Mouse (Mus musculus): ENCODE data around the gene Gm20604. TPM values are rescaled to one million over a fixed set of nuclear protein-coding genes. Genes with fewer than 3 reads are reported as not detected.

Gene Gm20604
- polyA plus RNA-seq, 1 experiment from 2014 or later = 34.1 TPM

GRCm38 (mm10) chr12:102705906-102706640, 52.4 kb downstream of the Gm20604 start:
- H3K4me2 ChIP-seq (replicated peaks; ENCODE audit: low read depth, low read length) = peak overlapping the region; percentile 84
- no peaks in the 10 kb centered on the region for H3K36me3 ChIP-seq (ENCODE audit: control insufficient read depth, insufficient read depth, low read length)
- H3K9ac ChIP-seq (ENCODE audit: low read depth, low read length) = peak overlapping the region; percentile 80; the same call in 1 of the 2 replicates
- H3K4me1 ChIP-seq (replicated peaks; ENCODE audit: control insufficient read depth, insufficient read depth, low read length) = peaks cover 9% of the 10 kb centered on the region
- peak overlapping the region; percentile 77; the same call in 1 of the 2 replicates for H3K4me3 ChIP-seq (ENCODE audit: low read depth, low read length)
- 82% methylated on average over 6 of the region's 6 CpGs for WGBS
- ATAC-seq (ENCODE audit: low FRiP score) = no peak
- H3K27ac ChIP-seq (ENCODE audit: low read depth, low read length) = peak overlapping the region; percentile 3; the same call in 1 of the 2 replicates
- no peaks in the 10 kb centered on the region for H3K9me3 ChIP-seq (ENCODE audit: control insufficient read depth, low read length)
- H3K27me3 ChIP-seq (ENCODE audit: control insufficient read depth, insufficient read depth, low read length) = no peaks in the 10 kb centered on the region
- no peak for DNase-seq (ENCODE audit: low spot score)

DNA sequence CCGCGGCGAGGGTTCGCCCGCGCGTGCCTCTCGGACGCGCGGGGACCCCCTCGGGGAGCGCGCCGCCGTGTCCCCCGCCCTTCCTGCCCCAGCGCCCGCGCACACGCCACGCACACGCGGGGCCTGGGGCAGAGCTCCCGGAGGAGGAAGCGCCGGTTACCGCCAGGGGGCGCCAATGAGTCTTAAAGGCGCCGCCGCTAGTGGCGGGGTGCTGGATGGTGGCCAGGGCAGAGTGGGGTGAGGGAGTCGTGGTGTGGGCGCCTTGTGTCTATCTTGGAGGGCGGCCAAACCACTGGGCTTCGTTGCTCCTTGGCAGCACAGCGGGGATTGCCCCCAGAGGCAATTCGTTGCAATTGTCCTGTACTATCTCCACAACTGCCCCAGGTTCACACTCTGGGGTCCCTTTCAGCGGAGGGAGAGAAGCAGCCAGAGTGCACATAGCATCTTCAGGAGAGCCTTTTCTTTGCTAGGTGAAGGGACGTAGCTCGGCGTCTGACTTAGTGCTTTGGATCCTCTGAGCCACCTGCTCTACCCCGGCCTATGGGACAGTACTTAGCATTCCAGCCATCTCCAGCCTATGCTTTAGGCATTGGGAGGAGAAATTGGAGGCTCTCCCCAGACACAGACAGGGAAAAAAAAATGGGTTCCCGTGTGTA, 53.1 kb downstream of the Gm20604 start:
- Histone ChIP-seq H3K9ac (ENCODE audit: low read depth, low read length) (peak overlapping the region; percentile 80), H3K9me3 (ENCODE audit: control insufficient read depth, low read length) (no peaks in the 10 kb centered on the region), H3K27ac (ENCODE audit: low read depth, low read length) (peak overlapping the region; percentile 79), H3K4me3 (ENCODE audit: low read depth, low read length) (peak overlapping the region; percentile 77), H3K4me1 (replicated peaks; ENCODE audit: control insufficient read depth, insufficient read depth, low read length) (peaks cover 9% of the 10 kb centered on the region), H3K4me2 (replicated peaks; ENCODE audit: low read depth, low read length) (peak overlapping the region; percentile 84), H3K27me3 (ENCODE audit: control insufficient read depth, insufficient read depth, low read length) (no peaks in the 10 kb centered on the region), H3K36me3 (ENCODE audit: control insufficient read depth, insufficient read depth, low read length) (no peaks in the 10 kb centered on the region)
- peak; percentile 84 for ATAC-seq (ENCODE audit: low FRiP score)
- DNase-seq (ENCODE audit: low spot score) = peak; percentile 94
- 2% methylated on average over 44 of the region's 45 CpGs for WGBS

GRCm38 (mm10) chr12:102704457-102705198, 53.8 kb downstream of the Gm20604 start, which contains the start of gene Itpk1:
Itpk1 (minus strand) TSS chr12:102704930.
- H3K27ac ChIP-seq (ENCODE audit: low read depth, low read length) = peak within 1 kb of the TSS; percentile 79
- H3K4me2 ChIP-seq (replicated peaks; ENCODE audit: low read depth, low read length) = peak within 1 kb of the TSS; percentile 84
- H3K36me3 ChIP-seq (ENCODE audit: control insufficient read depth, insufficient read depth, low read length) = no peaks in the 10 kb centered on the region
- DNase-seq (ENCODE audit: low spot score) (peak; percentile 74), ATAC-seq (ENCODE audit: low FRiP score) (peak; percentile 86)
- no peaks in the 10 kb centered on the region for H3K9me3 ChIP-seq (ENCODE audit: control insufficient read depth, low read length)
- under 1% methylated on average over 61 of the region's 105 CpGs for WGBS
- H3K4me3 ChIP-seq (ENCODE audit: low read depth, low read length) = peak within 1 kb of the TSS; percentile 77
- peaks cover 9% of the 10 kb centered on the region for H3K4me1 ChIP-seq (replicated peaks; ENCODE audit: control insufficient read depth, insufficient read depth, low read length)
- no peaks in the 10 kb centered on the region for H3K27me3 ChIP-seq (ENCODE audit: control insufficient read depth, insufficient read depth, low read length)
- H3K9ac ChIP-seq (ENCODE audit: low read depth, low read length) = peak within 1 kb of the TSS; percentile 80

DNA sequence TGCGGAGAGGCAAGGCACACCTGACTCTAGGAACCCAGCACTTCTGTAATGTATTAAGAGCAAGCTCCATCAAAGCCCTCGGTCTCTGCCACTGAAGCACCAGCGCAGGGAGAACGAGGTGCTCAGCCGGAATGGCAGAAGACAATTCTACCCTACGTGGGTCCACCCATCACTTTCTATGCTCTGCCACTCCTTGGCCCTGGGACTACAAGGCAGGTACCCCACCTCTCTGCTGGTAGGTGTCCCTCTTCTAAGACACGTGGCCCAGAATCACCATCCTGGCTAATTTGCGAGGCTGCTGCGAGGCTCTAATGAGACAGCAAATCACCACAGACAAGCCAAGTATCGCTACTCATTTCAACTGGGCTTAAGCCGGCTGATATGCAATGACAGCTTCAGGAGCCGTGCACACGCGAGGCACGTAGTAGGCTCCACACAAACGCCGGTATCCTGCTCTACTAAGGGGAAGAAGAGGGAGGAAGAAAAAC, 54.5 kb downstream of the Gm20604 start:
- 6% methylated on average over 17 of the region's 17 CpGs for WGBS
- no peaks in the 10 kb centered on the region for H3K36me3 ChIP-seq (ENCODE audit: control insufficient read depth, insufficient read depth, low read length)
- no peaks in the 10 kb centered on the region for H3K27me3 ChIP-seq (ENCODE audit: control insufficient read depth, insufficient read depth, low read length)
- no peaks in the 10 kb centered on the region for H3K9me3 ChIP-seq (ENCODE audit: control insufficient read depth, low read length)
- peak overlapping the region; percentile 80 for H3K9ac ChIP-seq (ENCODE audit: low read depth, low read length)
- no peak overlapping the region for H3K27ac ChIP-seq (ENCODE audit: low read depth, low read length)
- DNase-seq (ENCODE audit: low spot score) (no peak), ATAC-seq (ENCODE audit: low FRiP score) (peak; percentile 0; the same call in 1 of the 2 replicates)
- peak overlapping the region; percentile 77 for H3K4me3 ChIP-seq (ENCODE audit: low read depth, low read length)
- peaks cover 11% of the 10 kb centered on the region for H3K4me1 ChIP-seq (replicated peaks; ENCODE audit: control insufficient read depth, insufficient read depth, low read length)
- H3K4me2 ChIP-seq (replicated peaks; ENCODE audit: low read depth, low read length) = peak overlapping the region; percentile 84

- H3K27ac ChIP-seq (ENCODE audit: low read depth, low read length) = no peak overlapping the region
- 40% methylated on average over 6 of the region's 6 CpGs for WGBS
- peaks cover 16% of the 10 kb centered on the region for H3K4me1 ChIP-seq (replicated peaks; ENCODE audit: control insufficient read depth, insufficient read depth, low read length)
- DNase-seq (ENCODE audit: low spot score) = peak; percentile 32
- ATAC-seq (ENCODE audit: low FRiP score) = no peak
- H3K9me3 ChIP-seq (ENCODE audit: control insufficient read depth, low read length) = no peaks in the 10 kb centered on the region
- 0 out of 2 replicates have a peak overlapping the region, but pooled peaks have one; percentile 16 for H3K9ac ChIP-seq (ENCODE audit: low read depth, low read length)
- H3K4me2 ChIP-seq (replicated peaks; ENCODE audit: low read depth, low read length) = peak overlapping the region; percentile 84
- peak overlapping the region; percentile 77 for H3K4me3 ChIP-seq (ENCODE audit: low read depth, low read length)
- no peaks in the 10 kb centered on the region for H3K36me3 ChIP-seq (ENCODE audit: control insufficient read depth, insufficient read depth, low read length)
- no peaks in the 10 kb centered on the region for H3K27me3 ChIP-seq (ENCODE audit: control insufficient read depth, insufficient read depth, low read length)
Observed at GRCm38 (mm10) chr12:102703441-102703840, 55.0 kb downstream of the Gm20604 start.

DNA sequence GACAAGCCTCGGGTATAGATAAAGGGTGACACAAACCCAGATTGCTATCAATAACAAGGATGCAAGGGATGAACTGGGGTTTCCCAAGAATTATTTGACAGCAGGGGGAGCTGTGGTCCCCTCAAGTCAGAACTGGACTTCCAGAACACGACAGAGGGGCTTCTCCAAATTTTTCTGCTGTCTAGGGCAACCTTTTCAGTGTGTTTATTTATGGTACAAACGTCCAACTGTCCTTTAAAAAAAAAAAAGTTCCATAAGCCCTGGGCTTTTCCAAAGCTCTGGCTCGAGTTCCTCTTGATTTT, 55.4 kb downstream of the Gm20604 start:
- no peaks in the 10 kb centered on the region for H3K36me3 ChIP-seq (ENCODE audit: control insufficient read depth, insufficient read depth, low read length)
- no peak overlapping the region for H3K27ac ChIP-seq (ENCODE audit: low read depth, low read length)
- DNase-seq (ENCODE audit: low spot score) = peak; percentile 53
- 3% methylated on average over 4 of the region's 4 CpGs for WGBS
- H3K9me3 ChIP-seq (ENCODE audit: control insufficient read depth, low read length) = no peaks in the 10 kb centered on the region
- H3K27me3 ChIP-seq (ENCODE audit: control insufficient read depth, insufficient read depth, low read length) = no peaks in the 10 kb centered on the region
- H3K4me2 ChIP-seq (replicated peaks; ENCODE audit: low read depth, low read length) = peak overlapping the region; percentile 84
- H3K4me1 ChIP-seq (replicated peaks; ENCODE audit: control insufficient read depth, insufficient read depth, low read length) = peaks cover 20% of the 10 kb centered on the region
- H3K9ac ChIP-seq (ENCODE audit: low read depth, low read length) = 0 out of 2 replicates have a peak overlapping the region, but pooled peaks have one; percentile 11
- ATAC-seq (ENCODE audit: low FRiP score) = no peak
- peak overlapping the region; percentile 77 for H3K4me3 ChIP-seq (ENCODE audit: low read depth, low read length)

- Histone ChIP-seq H3K4me2 (replicated peaks; ENCODE audit: low read depth, low read length) (peak overlapping the region; percentile 84), H3K36me3 (ENCODE audit: control insufficient read depth, insufficient read depth, low read length) (no peaks in the 10 kb centered on the region), H3K27me3 (ENCODE audit: control insufficient read depth, insufficient read depth, low read length) (no peaks in the 10 kb centered on the region), H3K9ac (ENCODE audit: low read depth, low read length) (0 out of 2 replicates have a peak overlapping the region, but pooled peaks have one; percentile 11), H3K4me1 (replicated peaks; ENCODE audit: control insufficient read depth, insufficient read depth, low read length) (peaks cover 22% of the 10 kb centered on the region), H3K4me3 (ENCODE audit: low read depth, low read length) (peak overlapping the region; percentile 77), H3K9me3 (ENCODE audit: control insufficient read depth, low read length) (no peaks in the 10 kb centered on the region), H3K27ac (ENCODE audit: low read depth, low read length) (no peak overlapping the region)
- DNase-seq (ENCODE audit: low spot score) = peak; percentile 94
- no peak for ATAC-seq (ENCODE audit: low FRiP score)
- 3% methylated on average over 15 of the region's 15 CpGs for WGBS
Observed at GRCm38 (mm10) chr12:102702356-102703110, 55.9 kb downstream of the Gm20604 start.

GRCm38 (mm10) chr12:102701691-102702207, 56.7 kb downstream of the Gm20604 start:
- H3K9ac ChIP-seq (ENCODE audit: low read depth, low read length) = no peak overlapping the region
- no peak overlapping the region for H3K4me2 ChIP-seq (replicated peaks; ENCODE audit: low read depth, low read length)
- H3K4me3 ChIP-seq (ENCODE audit: low read depth, low read length) = no peak overlapping the region
- H3K36me3 ChIP-seq (ENCODE audit: control insufficient read depth, insufficient read depth, low read length) = no peaks in the 10 kb centered on the region
- no peaks in the 10 kb centered on the region for H3K9me3 ChIP-seq (ENCODE audit: control insufficient read depth, low read length)
- DNase-seq (ENCODE audit: low spot score) = no peak
- WGBS = 83% methylated on average over 5 of the region's 5 CpGs
- H3K27ac ChIP-seq (ENCODE audit: low read depth, low read length) = no peak overlapping the region
- ATAC-seq (ENCODE audit: low FRiP score) = no peak
- no peaks in the 10 kb centered on the region for H3K27me3 ChIP-seq (ENCODE audit: control insufficient read depth, insufficient read depth, low read length)
- peaks cover 25% of the 10 kb centered on the region for H3K4me1 ChIP-seq (replicated peaks; ENCODE audit: control insufficient read depth, insufficient read depth, low read length)

Measured in hindbrain, embryonic 11.5 days (tissue).